Mouse (Mus musculus) hindbrain, embryonic 10.5 days (tissue): Measurements from ENCODE around the gene Mak. TPM values are rescaled to one million over a fixed set of nuclear protein-coding genes. Genes with fewer than 3 reads are reported as not detected.

Experiments
- DNase-seq: peaks from one replicate; pipeline ENCODE4 v3.0.0-alpha.2; 2017; ENCODE audit warnings: low spot score
- H3K27ac ChIP-seq: fragments of 300-500 bp; sonication (generic); 2 replicates; pipeline ENCODE4 v1.5.1; 2016; ENCODE audit warnings: mild to moderate bottlenecking, moderate library complexity
- H3K27me3 ChIP-seq: fragments of 300-500 bp; sonication (generic); 2 replicates; pipeline ENCODE4 v1.6.1; 2016; ENCODE audit warnings: mild to moderate bottlenecking; ENCODE audit not compliant: poor library complexity, insufficient read depth, severe bottlenecking
- H3K36me3 ChIP-seq: fragments of 300-500 bp; sonication (generic); 2 replicates; pipeline ENCODE4 v1.6.1; 2016; ENCODE audit warnings: mild to moderate bottlenecking, moderate library complexity
- H3K4me1 ChIP-seq: fragments of 300-500 bp; sonication (generic); replicated peaks from 2 replicates; pipeline ENCODE4 v1.6.1; 2016; ENCODE audit warnings: mild to moderate bottlenecking
- H3K4me3 ChIP-seq: fragments of 300-500 bp; sonication (generic); 2 replicates; pipeline ENCODE4 v1.5.1; 2016; ENCODE audit warnings: mild to moderate bottlenecking, moderate library complexity
- H3K9me3 ChIP-seq: fragments of 300-500 bp; sonication (generic); 2 replicates; pipeline ENCODE4 v1.6.1; 2016; ENCODE audit warnings: mild to moderate bottlenecking, moderate library complexity
- WGBS: fragments of 180-500 bp; shearing (Covaris S2); methylation state at CpG from one replicate; pipeline ENCODE4 v1.1.7; 2016; 5-methylcytosine and 5-hydroxymethylcytosine counted together
- polyA plus RNA-seq: library from polyadenylated mRNA; unstranded; fragments of >200 nt; fragmentation: Nextera tagmentation; extraction: Ambion mirVana; gene quantifications from 2 replicates; pipeline ENCODE4 v1.2.1, GENCODE M21; 2016

Mak gene
- polyA plus RNA-seq, 1 experiment from 2014 or later = 1.8 TPM

DNA sequence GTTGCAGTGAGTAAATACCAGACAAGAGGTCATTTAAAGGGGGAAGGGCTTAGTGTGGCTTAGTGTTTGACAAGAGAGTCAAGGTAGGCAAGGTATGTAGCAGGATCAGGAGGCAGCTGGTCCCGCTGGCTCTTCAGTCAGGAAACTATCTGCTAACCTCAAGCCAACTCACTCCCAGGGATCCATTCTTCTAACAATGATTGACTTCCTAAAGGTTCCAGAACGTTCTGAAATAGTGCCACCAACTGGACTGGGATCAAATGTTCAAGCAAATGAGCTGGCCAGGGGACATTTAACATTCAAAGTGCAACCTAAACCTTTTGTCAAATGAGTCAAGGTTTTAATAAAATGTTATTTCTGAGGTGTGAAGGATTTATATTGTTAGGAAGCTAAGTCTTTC lies 100.2 kb downstream of the Mak start:
- no peak for DNase-seq
- H3K4me1 ChIP-seq = no peaks in the 10 kb centered on the region
- H3K27ac ChIP-seq = no peak overlapping the region
- 73% methylated on average over 2 of the region's 2 CpGs for WGBS
- no peaks in the 10 kb centered on the region for H3K27me3 ChIP-seq
- H3K4me3 ChIP-seq = no peak overlapping the region
- H3K9me3 ChIP-seq = no peaks in the 10 kb centered on the region
- no peaks in the 10 kb centered on the region for H3K36me3 ChIP-seq

DNA sequence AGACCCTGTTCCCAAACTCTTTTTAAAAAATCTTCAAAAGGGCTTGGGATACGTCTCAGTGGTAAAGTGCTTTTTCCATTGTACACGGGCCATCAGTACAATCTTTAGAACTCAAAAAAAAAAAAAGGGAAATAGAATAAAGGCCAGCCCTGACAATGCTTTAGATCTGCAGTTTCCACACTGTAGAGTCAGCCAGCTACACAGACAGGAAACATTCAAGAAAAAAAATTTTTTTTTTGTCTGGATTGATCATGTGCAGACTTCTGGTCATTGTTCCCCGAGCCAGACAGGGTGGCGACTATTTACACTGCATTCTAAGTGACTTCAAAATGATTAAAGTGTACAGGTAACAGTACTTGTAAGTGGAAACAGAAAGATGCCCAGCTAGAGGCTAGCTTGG lies 100.9 kb downstream of the Mak start:
- Histone ChIP-seq H3K27me3 (no peaks in the 10 kb centered on the region), H3K4me3 (no peak overlapping the region), H3K36me3 (no peaks in the 10 kb centered on the region), H3K9me3 (no peaks in the 10 kb centered on the region), H3K4me1 (no peaks in the 10 kb centered on the region), H3K27ac (no peak overlapping the region)
- DNase-seq = no peak
- WGBS = 79% methylated on average over 4 of the region's 4 CpGs

DNA sequence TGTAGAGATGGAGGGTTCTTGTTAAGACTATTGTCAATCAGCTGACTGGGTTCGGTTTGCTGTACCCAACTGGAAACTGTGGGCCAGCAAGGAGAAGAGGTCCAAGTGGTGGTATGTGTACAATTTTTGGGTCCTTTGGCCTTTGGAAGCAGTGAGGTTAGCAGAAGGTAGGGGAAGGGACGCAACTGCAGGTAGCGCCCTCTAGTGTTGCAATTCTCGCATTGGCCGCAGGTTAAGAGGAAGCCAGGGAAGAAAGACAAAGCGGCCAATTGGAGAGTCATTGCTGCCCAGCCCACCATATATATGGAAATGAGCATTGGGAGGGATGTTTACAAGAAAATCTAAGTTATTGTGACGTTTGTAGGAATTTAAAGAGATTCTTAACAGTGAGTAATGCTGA lies 101.9 kb downstream of the Mak start:
- no peaks in the 10 kb centered on the region for H3K9me3 ChIP-seq
- no peaks in the 10 kb centered on the region for H3K4me1 ChIP-seq
- no peaks in the 10 kb centered on the region for H3K27me3 ChIP-seq
- 13% methylated on average over 7 of the region's 7 CpGs for WGBS
- DNase-seq = peak; percentile 57
- H3K4me3 ChIP-seq = no peak overlapping the region
- no peak overlapping the region for H3K27ac ChIP-seq
- H3K36me3 ChIP-seq = no peaks in the 10 kb centered on the region

Other genes with a start within 250 kb of the Mak start
- gene Gcnt2, start 220.0 kb downstream of the Mak start, polyA plus RNA-seq = 3.3 and 3.9 TPM in 2 replicates
- 75.8 and 80.5 TPM in 2 replicates for gene Pak1ip1, start 78.7 kb downstream of the Mak start, polyA plus RNA-seq
- 211 and 234 TPM in 2 replicates for gene Tmem14c, start 63.4 kb downstream of the Mak start, polyA plus RNA-seq
- gene Gcm2, start 31.3 kb upstream of the Mak start, polyA plus RNA-seq = not detected in 2 replicates
- 0.15 TPM in 1 of 2 replicates, not detected in the other for gene Sycp2l, start 34.6 kb upstream of the Mak start, polyA plus RNA-seq
- 38.2 and 42.6 TPM in 2 replicates for gene Elovl2, start 140.7 kb upstream of the Mak start, polyA plus RNA-seq
- gene Smim13, start 170.1 kb upstream of the Mak start, polyA plus RNA-seq = 9.8 and 10.3 TPM in 2 replicates
- not detected in 2 replicates for gene Gm17364, start 194.3 kb upstream of the Mak start, polyA plus RNA-seq